Mouse (Mus musculus) thymus, adult 2 months (tissue): ENCODE data around the gene Hnf4a.
A peak's percentile ranks its signal among the peaks of the same experiment; 100 is the strongest.

ENCODE experiments used
- CTCF ChIP-seq: fragments of 200-500 bp; IDR thresholded peaks from 2 replicates; pipeline ENCODE4 v1.5.1; 2012; ENCODE audit warnings: mild to moderate bottlenecking, control low read depth, low read length, moderate library complexity, borderline replicate concordance; ENCODE audit not compliant: control insufficient read depth, poor library complexity, insufficient read depth; ENCODE audit errors: extremely low read depth
- POLR2A ChIP-seq: fragments of 200-500 bp; IDR thresholded peaks from 2 replicates; pipeline ENCODE4 v1.6.1; 2012; ENCODE audit warnings: mild to moderate bottlenecking, low read length, control low read depth, moderate library complexity; ENCODE audit not compliant: control insufficient read depth, poor library complexity, insufficient read depth; ENCODE audit errors: extremely low read depth

GRCm38 (mm10) chr2:163531917-163532316 is 25.3 kb downstream of the Hnf4a start:
- TF ChIP-seq CTCF (peak; percentile 69; the same call in 1 of the 2 replicates), POLR2A (no peak)
